Mouse (Mus musculus) heart, postnatal 0 days (tissue): Measurements from ENCODE around the gene Kptn. TPM values are rescaled to one million over a fixed set of nuclear protein-coding genes. Genes with fewer than 3 reads are reported as not detected.
A peak's percentile ranks its signal among the peaks of the same experiment; 100 is the strongest.

ENCODE experiments used
- ATAC-seq: fragments of 200-750 bp; cut with Nextera tagmentation; 2 replicates; pipeline ENCODE4 v1.8.0; 2017; ENCODE audit warnings: low read depth, moderate number of reproducible peaks, moderate library complexity; ENCODE audit not compliant: insufficient read depth
- DNase-seq: peaks from one replicate; pipeline ENCODE4 v3.0.0-alpha.2; 2016; ENCODE audit warnings: low spot score
- H3K27ac ChIP-seq: fragments of 300-500 bp; sonication (generic); 2 replicates; pipeline ENCODE4 v1.5.1; 2014; ENCODE audit warnings: low read depth, mild to moderate bottlenecking
- H3K27me3 ChIP-seq: fragments of 300-500 bp; sonication (generic); 2 replicates; pipeline ENCODE4 v1.6.1; 2014; ENCODE audit warnings: low read length, mixed read lengths; ENCODE audit not compliant: control insufficient read depth, insufficient read depth
- H3K36me3 ChIP-seq: fragments of 300-500 bp; sonication (generic); replicated peaks from 2 replicates; pipeline ENCODE4 v1.6.1; 2014; ENCODE audit warnings: low read length, mixed read lengths; ENCODE audit not compliant: control insufficient read depth, insufficient read depth
- H3K4me1 ChIP-seq: fragments of 300-500 bp; sonication (generic); 2 replicates; pipeline ENCODE4 v1.6.1; 2014; ENCODE audit warnings: antibody characterized with exemption; ENCODE audit not compliant: control insufficient read depth, insufficient read depth
- H3K4me2 ChIP-seq: fragments of 300-500 bp; sonication (generic); 2 replicates; pipeline ENCODE4 v1.6.1; 2014; ENCODE audit warnings: low read depth, mild to moderate bottlenecking, low read length, moderate library complexity
- H3K4me3 ChIP-seq: fragments of 300-500 bp; sonication (generic); 2 replicates; pipeline ENCODE4 v1.5.1; 2014; ENCODE audit warnings: low read depth, low read length
- H3K9ac ChIP-seq: fragments of 300-500 bp; sonication (generic); replicated peaks from 2 replicates; pipeline ENCODE4 v1.6.1; 2014; ENCODE audit warnings: low read depth, low read length, mixed read lengths
- H3K9me3 ChIP-seq: fragments of 300-500 bp; sonication (generic); replicated peaks from 2 replicates; pipeline ENCODE4 v1.6.1; 2016; ENCODE audit warnings: low read length; ENCODE audit not compliant: control insufficient read depth
- CTCF ChIP-seq: IDR thresholded peaks from 2 replicates; pipeline ENCODE4 v1.5.1; 2016; ENCODE audit warnings: antibody characterized with exemption, control low read depth, low read depth
- EP300 ChIP-seq: IDR thresholded peaks from 2 replicates; pipeline ENCODE4 v1.6.1; 2016; ENCODE audit warnings: antibody characterized with exemption, low read depth
- WGBS: fragments of 180-500 bp; shearing (Covaris S2); extraction: QIAGEN DNeasy Blood & Tissue Kit; methylation state at CpG from one replicate; pipeline ENCODE4 v1.1.7; 2014; 5-methylcytosine and 5-hydroxymethylcytosine counted together
- polyA plus RNA-seq: library from polyadenylated mRNA; unstranded; fragments of >200 nt; fragmentation: Nextera tagmentation; extraction: Ambion mirVana; gene quantifications from 2 replicates; pipeline ENCODE4 v1.2.1, GENCODE M21; 2015
- total RNA-seq: library from RNA; depleted of rRNA; stranded (reverse); fragments of >200 nt; gene quantifications from 2 replicates; pipeline ENCODE4 v1.2.3, GENCODE M21; 2014; ENCODE audit warnings: low replicate concordance

Gene Kptn
- total and polyA plus RNA-seq, 2 experiments from 2014 or later: 26.2 to 40.1 TPM

DNA sequence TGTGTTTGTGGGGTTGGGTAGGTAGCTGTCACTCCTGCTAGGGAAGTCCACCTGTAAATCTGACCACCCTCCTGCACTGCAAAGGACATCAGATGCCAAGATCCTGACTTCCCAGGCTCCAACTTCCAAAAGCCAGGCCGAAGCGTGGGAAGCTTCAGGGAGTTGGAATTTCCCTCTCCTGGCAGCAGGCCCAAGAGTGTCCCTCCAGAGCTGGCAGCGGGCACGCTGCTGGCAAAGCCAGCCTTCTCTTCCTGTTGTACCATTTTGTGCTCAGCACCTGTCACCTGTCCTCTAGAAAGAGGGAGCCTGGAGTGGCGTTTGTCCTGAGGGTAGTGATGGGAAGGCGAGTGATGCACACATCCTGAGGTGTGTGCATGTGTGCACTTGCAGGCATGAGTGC lies 8.6 kb downstream of the Kptn start:
- DNase-seq (peak; percentile 21), ATAC-seq (no peak)
- no peaks in the 10 kb centered on the region for H3K27me3 ChIP-seq
- H3K4me2 ChIP-seq: no peak overlapping the region
- 44% methylated on average over 6 of the region's 6 CpGs for WGBS
- no peaks in the 10 kb centered on the region for H3K9me3 ChIP-seq
- no peak overlapping the region for H3K9ac ChIP-seq
- H3K27ac ChIP-seq: no peak overlapping the region
- peaks cover 18% of the 10 kb centered on the region; the same call in 1 of the 2 replicates for H3K36me3 ChIP-seq
- H3K4me3 ChIP-seq: no peak overlapping the region
- peaks cover 12% of the 10 kb centered on the region; the same call in 1 of the 2 replicates for H3K4me1 ChIP-seq
- TF ChIP-seq CTCF: no peak

DNA sequence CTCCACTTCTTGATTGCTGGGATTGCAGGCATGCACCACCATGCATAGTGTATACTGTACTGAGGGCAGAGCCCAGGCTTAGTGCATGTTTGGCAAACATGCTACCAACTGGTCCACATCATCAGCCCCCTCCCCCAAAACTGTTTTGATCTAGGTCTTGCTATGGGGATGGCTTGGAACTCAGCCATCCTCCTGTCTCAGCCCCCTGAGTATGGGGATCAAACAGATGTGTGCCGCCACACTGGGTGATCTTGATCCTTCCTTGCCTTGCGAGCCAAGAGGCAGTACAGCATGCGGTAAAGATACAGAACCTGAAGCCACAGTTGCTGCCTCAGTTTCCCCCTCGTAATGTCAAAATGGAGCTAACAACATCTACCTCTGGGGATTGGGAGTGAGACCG lies 9.2 kb downstream of the Kptn start:
- H3K4me1 ChIP-seq: peaks cover 12% of the 10 kb centered on the region; the same call in 1 of the 2 replicates
- TF ChIP-seq EP300: no peak
- TF ChIP-seq CTCF: no peak
- no peaks in the 10 kb centered on the region for H3K9me3 ChIP-seq
- H3K4me3 ChIP-seq: peak overlapping the region; percentile 47; the same call in 1 of the 2 replicates
- H3K4me2 ChIP-seq: peak overlapping the region; percentile 76
- peaks cover 17% of the 10 kb centered on the region; the same call in 1 of the 2 replicates for H3K36me3 ChIP-seq
- WGBS: 48% methylated on average over 5 of the region's 5 CpGs
- H3K27me3 ChIP-seq: no peaks in the 10 kb centered on the region
- no peak for ATAC-seq
- peak overlapping the region; percentile 80 for H3K27ac ChIP-seq
- no peak overlapping the region for H3K9ac ChIP-seq
- no peak for DNase-seq

DNA sequence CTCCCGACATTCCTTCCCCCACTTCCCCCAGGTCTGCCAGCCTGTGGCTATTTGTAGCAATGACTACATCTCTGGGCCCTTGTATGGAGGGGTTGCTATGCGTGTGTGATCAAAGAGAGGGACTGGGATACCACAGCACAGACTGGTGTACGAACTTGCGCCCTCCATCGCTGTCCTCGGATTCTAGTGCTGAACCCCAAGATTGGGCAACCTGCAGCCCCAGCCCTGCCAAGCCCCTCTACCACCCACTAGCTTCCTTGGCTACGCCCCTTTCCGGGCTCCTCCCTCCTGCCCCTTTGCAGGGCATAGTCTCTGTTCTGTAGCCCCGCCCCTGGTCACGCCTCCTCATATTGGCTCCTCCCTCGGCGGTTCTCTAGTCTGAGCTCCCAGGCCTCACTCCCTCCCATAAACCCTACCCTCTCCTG lies 9.7 kb downstream of the Kptn start, which contains the start of gene Slc8a2:
TSS of gene Slc8a2 (plus strand) at position 406 of the 425 bp plus-strand sequence.
- peak within 1 kb of the TSS; percentile 24 for H3K9ac ChIP-seq
- H3K4me1 ChIP-seq: peaks cover 12% of the 10 kb centered on the region; the same call in 1 of the 2 replicates
- peak within 1 kb of the TSS; percentile 80 for H3K27ac ChIP-seq
- peaks cover 12% of the 10 kb centered on the region; the same call in 1 of the 2 replicates for H3K36me3 ChIP-seq
- no peaks in the 10 kb centered on the region for H3K9me3 ChIP-seq
- WGBS: 2% methylated on average over 12 of the region's 12 CpGs
- ATAC-seq (peak; percentile 91), DNase-seq (peak; percentile 90)
- peak within 1 kb of the TSS; percentile 76 for H3K4me2 ChIP-seq
- H3K27me3 ChIP-seq: no peaks in the 10 kb centered on the region
- peak within 1 kb of the TSS; percentile 47 for H3K4me3 ChIP-seq
- TF ChIP-seq CTCF: no peak
- TF ChIP-seq EP300: no peak

DNA sequence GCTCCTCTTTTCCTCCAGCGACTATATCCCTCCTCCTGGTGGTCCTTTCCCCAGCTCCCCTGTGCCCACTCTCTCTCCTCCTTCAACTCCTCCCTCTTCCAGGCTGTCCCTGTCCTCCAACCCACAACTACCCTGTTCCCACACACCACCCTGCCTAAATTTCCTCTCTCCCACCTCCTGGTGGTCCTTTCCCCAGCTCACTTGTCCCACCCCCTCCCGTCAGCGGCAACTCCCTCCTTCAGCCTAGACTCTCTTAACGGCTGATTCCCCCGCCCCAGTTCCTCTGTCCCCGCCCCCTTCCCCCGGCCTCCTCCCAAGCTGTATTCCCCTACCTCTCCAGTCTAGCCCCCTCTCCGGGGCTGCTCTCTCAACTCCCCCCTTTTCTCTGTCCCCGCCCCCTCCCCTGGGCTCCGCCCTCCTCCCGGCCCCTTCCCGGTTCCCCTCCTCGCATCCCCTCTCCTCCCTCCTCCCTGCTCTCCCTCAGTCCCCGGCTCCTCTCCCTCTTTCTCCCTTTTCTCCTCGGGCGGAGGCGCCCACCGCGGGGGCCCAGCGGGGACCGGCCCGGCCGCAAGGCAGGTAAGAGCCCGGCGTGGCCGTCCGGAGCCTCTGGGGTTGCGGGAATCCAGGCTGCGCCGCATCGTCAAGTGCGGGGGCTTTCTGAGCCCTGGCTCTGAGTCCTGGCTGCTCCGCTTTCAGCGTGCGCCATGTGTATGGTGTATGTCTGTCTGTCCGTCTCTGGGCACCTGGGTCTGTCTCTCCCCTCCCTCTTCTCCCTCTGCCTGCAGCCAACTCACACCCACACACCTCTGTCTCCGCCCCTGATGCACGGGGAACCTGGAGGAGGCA lies 10.4 kb downstream of the Kptn start:
- Histone ChIP-seq H3K9me3 (no peaks in the 10 kb centered on the region), H3K36me3 (peaks cover 6% of the 10 kb centered on the region; the same call in 1 of the 2 replicates), H3K4me3 (peak overlapping the region; percentile 47), H3K27me3 (no peaks in the 10 kb centered on the region), H3K9ac (peak overlapping the region; percentile 24), H3K4me1 (peaks cover 12% of the 10 kb centered on the region; the same call in 1 of the 2 replicates), H3K4me2 (peak overlapping the region; percentile 76), H3K27ac (peak overlapping the region; percentile 80)
- peak; percentile 46 for DNase-seq
- no peak for TF ChIP-seq EP300
- no peak for TF ChIP-seq CTCF
- WGBS: 2% methylated on average over 35 of the region's 38 CpGs
- ATAC-seq: peak; percentile 48

DNA sequence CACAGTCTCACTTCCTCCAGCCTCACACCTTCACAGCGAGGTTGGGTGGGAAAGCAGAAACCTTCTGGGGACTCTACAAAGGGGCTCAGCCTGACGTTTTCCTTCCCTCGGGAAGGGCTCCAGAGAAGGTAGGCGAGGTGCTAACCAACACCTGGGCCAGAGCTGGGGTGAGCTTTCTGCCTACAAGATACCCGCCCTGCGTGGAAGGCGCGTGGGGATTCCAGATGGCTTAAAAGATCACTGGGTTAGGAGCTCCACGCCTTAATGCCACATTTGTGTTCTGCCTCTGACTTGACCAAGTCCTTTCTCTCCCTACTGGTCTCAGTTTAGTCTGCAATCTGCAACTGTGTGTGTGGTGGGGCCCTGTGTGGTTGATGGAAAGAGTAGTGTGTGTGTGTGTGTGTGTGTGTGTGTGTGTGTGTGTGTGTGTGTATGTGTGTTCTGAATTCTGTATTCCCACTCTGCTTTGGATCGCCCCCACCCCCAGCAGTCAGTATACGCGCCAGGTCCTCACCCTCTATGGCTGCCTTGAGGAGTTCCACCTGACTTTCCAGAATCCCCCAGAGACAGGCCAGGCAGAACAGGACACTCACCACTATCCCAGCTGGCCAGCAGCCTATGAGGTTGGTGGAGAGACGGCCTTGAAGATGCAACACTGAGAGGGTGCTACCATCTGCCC lies 11.4 kb downstream of the Kptn start:
- 47% methylated on average over 13 of the region's 13 CpGs for WGBS
- Histone ChIP-seq H3K9me3 (no peaks in the 10 kb centered on the region), H3K4me2 (peak overlapping the region; percentile 76; the same call in 1 of the 2 replicates), H3K27me3 (no peaks in the 10 kb centered on the region), H3K4me1 (peaks cover 12% of the 10 kb centered on the region; the same call in 1 of the 2 replicates), H3K27ac (no peak overlapping the region), H3K4me3 (no peak overlapping the region), H3K36me3 (no peaks in the 10 kb centered on the region), H3K9ac (no peak overlapping the region)
- no peak for TF ChIP-seq EP300
- TF ChIP-seq CTCF: no peak
- ATAC-seq (no peak), DNase-seq (no peak)
